Mouse (Mus musculus): ENCODE data around the gene 1700010B08Rik. TPM values are rescaled to one million over a fixed set of nuclear protein-coding genes. Genes with fewer than 3 reads are reported as not detected.

1700010B08Rik gene
- polyA plus RNA-seq, 1 experiment from 2014 or later = not detected

Small RNAs within 50 kb of the gene (microRNA-seq; reads per million reads assigned to microRNA genes)
- gene Mir6340 = not detected

Other genes with a start within 250 kb of the 1700010B08Rik start
- gene 1700021F07Rik, start 196.8 kb upstream of the 1700010B08Rik start, polyA plus RNA-seq (2015; fragmentation: Nextera tagmentation; extraction: Ambion mirVana) = not detected in 2 replicates
- gene Ankrd60, start 141.1 kb upstream of the 1700010B08Rik start, polyA plus RNA-seq (2015; fragmentation: Nextera tagmentation; extraction: Ambion mirVana) = not detected in 2 replicates
- 14.6 and 15.1 TPM in 2 replicates for gene Rab22a, start 59.7 kb upstream of the 1700010B08Rik start, polyA plus RNA-seq (2015; fragmentation: Nextera tagmentation; extraction: Ambion mirVana)
- 2.9 and 5.1 TPM in 2 replicates for gene Vapb, start 18.1 kb downstream of the 1700010B08Rik start, polyA plus RNA-seq (2015; fragmentation: Nextera tagmentation; extraction: Ambion mirVana)